Mouse (Mus musculus): ENCODE data around the gene Orai1.
"Not testable (repeated sequence)": the region's sequence is repeated elsewhere in the genome, so short reads cannot be mapped to it uniquely, and the experiment has no call there.

Gene Orai1

GRCm38 (mm10) chr5:123014753-123015701 lies at the start of gene Orai1:
Orai1 (plus strand) TSS chr5:123015074.
- DNase-seq (ENCODE audit: low read depth, low spot score), result peak; percentile 88

- DNase-seq (ENCODE audit: low read depth, low spot score), result no peak
Observed at GRCm38 (mm10) chr5:122965427-122965826, 49.4 kb upstream of the Orai1 start.

GRCm38 (mm10) chr5:122968322-122968721 lies 46.6 kb upstream of the Orai1 start:
- DNase-seq (ENCODE audit: low read depth, low spot score), result no peak

- DNase-seq (ENCODE audit: low read depth, low spot score), result no peak
Observed at GRCm38 (mm10) chr5:122970056-122970455, 44.8 kb upstream of the Orai1 start.

- DNase-seq (ENCODE audit: low read depth, low spot score), result no peak
Observed at GRCm38 (mm10) chr5:122971438-122971837, 43.4 kb upstream of the Orai1 start.

- DNase-seq (ENCODE audit: low read depth, low spot score), result no peak
Observed at GRCm38 (mm10) chr5:122972116-122972515, 42.8 kb upstream of the Orai1 start.

- not testable (repeated sequence) for DNase-seq (ENCODE audit: low read depth, low spot score)
Observed at GRCm38 (mm10) chr5:122974701-122975100, 40.2 kb upstream of the Orai1 start.

- no peak for DNase-seq (ENCODE audit: low read depth, low spot score)
Observed at GRCm38 (mm10) chr5:122978970-122979369, 35.9 kb upstream of the Orai1 start.

- no peak for DNase-seq (ENCODE audit: low read depth, low spot score)
Observed at GRCm38 (mm10) chr5:122984483-122984882, 30.4 kb upstream of the Orai1 start.

- DNase-seq (ENCODE audit: low read depth, low spot score), result no peak
Observed at GRCm38 (mm10) chr5:122985276-122985675, 29.6 kb upstream of the Orai1 start.

GRCm38 (mm10) chr5:122986091-122986493 lies 28.8 kb upstream of the Orai1 start:
- DNase-seq (ENCODE audit: low read depth, low spot score), result no peak

- DNase-seq (ENCODE audit: low read depth, low spot score), result no peak
Observed at GRCm38 (mm10) chr5:122987211-122988020, 27.5 kb upstream of the Orai1 start.

GRCm38 (mm10) chr5:122988021-122988751 lies 26.7 kb upstream of the Orai1 start:
- no peak for DNase-seq (ENCODE audit: low read depth, low spot score)

GRCm38 (mm10) chr5:122989001-122989525 lies 25.8 kb upstream of the Orai1 start:
- DNase-seq (ENCODE audit: low read depth, low spot score), result no peak

- DNase-seq (ENCODE audit: low read depth, low spot score), result no peak
Observed at GRCm38 (mm10) chr5:122989551-122990330, 25.1 kb upstream of the Orai1 start, which contains the start of gene Kdm2b. Kdm2b (minus strand) TSS chr5:122989823.

GRCm38 (mm10) chr5:122990411-122991160 lies 24.3 kb upstream of the Orai1 start:
- DNase-seq (ENCODE audit: low read depth, low spot score), result no peak

GRCm38 (mm10) chr5:122991350-122992004 lies 23.4 kb upstream of the Orai1 start:
- no peak for DNase-seq (ENCODE audit: low read depth, low spot score)

- DNase-seq (ENCODE audit: low read depth, low spot score), result no peak
Observed at GRCm38 (mm10) chr5:122993811-122994210, 21.1 kb upstream of the Orai1 start.

- DNase-seq (ENCODE audit: low read depth, low spot score), result no peak
Observed at GRCm38 (mm10) chr5:122994303-122994846, 20.5 kb upstream of the Orai1 start.

Measured in brain, embryonic 18.5 days (tissue).